Mouse (Mus musculus) C2C12 (cell line): ENCODE data around the gene Trmt2a. TPM values are rescaled to one million over a fixed set of nuclear protein-coding genes. Genes with fewer than 3 reads are reported as not detected.

ENCODE experiments used
- H3K27me3 ChIP-seq: one replicate; pipeline ENCODE4 v1.6.1; 2011; ENCODE audit not compliant: control insufficient read depth, insufficient read depth, insufficient read length
- H3K36me3 ChIP-seq: one replicate; pipeline ENCODE4 v1.6.1; 2011; ENCODE audit not compliant: control insufficient read depth, insufficient read depth
- H3K4me3 ChIP-seq: one replicate; pipeline ENCODE4 v1.5.1; 2011; ENCODE audit warnings: mild to moderate bottlenecking, control low read depth; ENCODE audit not compliant: poor library complexity, insufficient read depth, severe bottlenecking
- H3K79me2 ChIP-seq: one replicate; pipeline ENCODE4 v1.6.1; 2011; ENCODE audit not compliant: control insufficient read depth, insufficient read depth
- H3K79me3 ChIP-seq: one replicate; pipeline ENCODE4 v1.6.1; 2011; ENCODE audit warnings: low read depth, control low read depth
- H3ac ChIP-seq: one replicate; pipeline ENCODE3; 2011; ENCODE audit warnings: low read depth; ENCODE audit not compliant: control insufficient read depth, insufficient read length
- CEBPB ChIP-seq: IDR thresholded peaks from one replicate; pipeline ENCODE4 v1.6.1; 2011; ENCODE audit warnings: low read depth, mild to moderate bottlenecking, control low read depth, moderate library complexity
- CTCF ChIP-seq: IDR thresholded peaks from one replicate; pipeline ENCODE4 v1.5.1; 2011; ENCODE audit not compliant: control insufficient read depth, insufficient read depth, insufficient read length
- FOSL1 ChIP-seq: IDR thresholded peaks from one replicate; pipeline ENCODE4 v1.8.0; 2011; ENCODE audit warnings: mild to moderate bottlenecking, low read length; ENCODE audit not compliant: poor library complexity, insufficient read depth, severe bottlenecking
- MAX ChIP-seq: IDR thresholded peaks from one replicate; pipeline ENCODE4 v1.6.1; 2011; ENCODE audit warnings: mild to moderate bottlenecking, control low read depth
- MYOD1 ChIP-seq: IDR thresholded peaks from one replicate; pipeline ENCODE4 v1.6.1; 2011; ENCODE audit warnings: low read depth; ENCODE audit not compliant: control insufficient read depth, insufficient read length
- MYOG ChIP-seq: IDR thresholded peaks from one replicate; pipeline ENCODE4 v1.6.1; 2011; ENCODE audit not compliant: control insufficient read depth, insufficient read length; ENCODE audit errors: extremely low read depth
- USF1 ChIP-seq: IDR thresholded peaks from one replicate; pipeline ENCODE4 v1.6.1; 2011; ENCODE audit warnings: low read depth, mild to moderate bottlenecking, control low read depth, moderate library complexity
- polyA plus RNA-seq: library from polyadenylated mRNA; unstranded; fragments of >200 nt; fragmentation: generic; extraction: Trizol; gene quantifications from one replicate; pipeline ENCODE4 v1.2.1, GENCODE M21; 2012; ENCODE audit warnings: missing spikeins

Gene Trmt2a
- polyA plus RNA-seq, 1 experiment = 79.2 TPM

DNA sequence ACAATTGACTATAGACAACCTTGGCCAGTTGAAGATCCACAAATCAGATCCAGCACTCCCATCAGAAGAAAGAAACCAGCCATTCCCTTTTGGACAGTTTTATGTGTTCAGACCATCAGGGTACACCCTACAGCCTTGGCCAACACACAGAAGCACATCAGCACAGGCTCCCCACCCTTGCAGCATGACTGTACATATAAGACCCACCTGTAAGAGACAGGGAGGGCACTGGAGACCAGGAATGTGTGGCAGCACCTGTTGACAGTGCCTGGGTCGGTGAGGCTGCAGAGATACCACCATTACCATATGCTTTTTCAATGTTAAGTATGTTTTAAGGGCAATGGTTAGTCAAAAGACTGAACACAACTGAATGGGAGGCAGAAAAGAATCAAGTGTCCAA is 5.4 kb downstream of the Trmt2a start:
- no peak overlapping the region for H3K4me3 ChIP-seq
- peaks cover 18% of the 10 kb centered on the region for H3K79me3 ChIP-seq
- H3ac ChIP-seq = no peak overlapping the region
- peaks cover 91% of the 10 kb centered on the region for H3K36me3 ChIP-seq
- no peak for TF ChIP-seq CEBPB
- peaks cover 37% of the 10 kb centered on the region for H3K79me2 ChIP-seq
- no peaks in the 10 kb centered on the region for H3K27me3 ChIP-seq

DNA sequence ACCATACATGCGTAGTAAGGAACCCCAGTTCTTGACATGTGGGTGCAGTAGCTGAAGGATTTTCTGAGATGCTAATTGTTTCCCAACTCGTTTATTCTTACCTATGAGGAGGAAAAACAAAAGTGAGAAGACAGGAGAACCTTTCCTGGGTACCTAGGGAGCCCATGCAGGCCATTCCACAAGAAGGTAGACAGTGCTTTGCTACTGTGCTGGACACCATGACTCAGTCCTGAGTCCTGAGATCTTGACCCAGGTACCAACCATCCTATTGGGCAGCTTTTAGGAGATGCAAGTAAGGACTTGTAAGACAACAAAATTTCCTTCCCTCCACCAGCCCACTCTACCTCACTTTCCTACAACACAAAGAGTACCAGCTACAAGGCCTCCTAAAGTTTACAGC is 9.7 kb downstream of the Trmt2a start, which contains the start of gene Gm49776:
Gene Gm49776 (minus strand): TSS at position 101 of the 400 bp plus-strand sequence.
- Histone ChIP-seq H3K36me3 (peaks cover 96% of the 10 kb centered on the region), H3ac (no peak within 1 kb of the TSS), H3K27me3 (no peaks in the 10 kb centered on the region), H3K4me3 (no peak within 1 kb of the TSS), H3K79me3 (peaks cover 13% of the 10 kb centered on the region), H3K79me2 (peaks cover 20% of the 10 kb centered on the region)
- TF ChIP-seq MAX = no peak

- no peak for TF ChIP-seq CTCF
- no peak for TF ChIP-seq FOSL1
- TF ChIP-seq MYOD1 = no peak
- TF ChIP-seq CEBPB = no peak
- TF ChIP-seq MYOG = no peak
- TF ChIP-seq USF1 = no peak
- TF ChIP-seq MAX = no peak
- no peaks in the 10 kb centered on the region for H3K27me3 ChIP-seq
- peaks cover 94% of the 10 kb centered on the region for H3K36me3 ChIP-seq
- peaks cover 76% of the 10 kb centered on the region for H3K79me2 ChIP-seq
- H3K79me3 ChIP-seq = peaks cover 35% of the 10 kb centered on the region
- H3ac ChIP-seq = no peak overlapping the region
- H3K4me3 ChIP-seq = no peak overlapping the region
Measured at GRCm38 (mm10) chr16:18265024-18265423, 16.5 kb downstream of the Trmt2a start.

GRCm38 (mm10) chr16:18268182-18268581 is 19.7 kb downstream of the Trmt2a start:
- Histone ChIP-seq H3K27me3 (no peaks in the 10 kb centered on the region), H3K4me3 (no peak overlapping the region), H3K79me3 (peaks cover 29% of the 10 kb centered on the region), H3K36me3 (peaks cover 96% of the 10 kb centered on the region), H3ac (no peak overlapping the region), H3K79me2 (peaks cover 67% of the 10 kb centered on the region)
- no peak for TF ChIP-seq MYOG
- no peak for TF ChIP-seq USF1
- TF ChIP-seq FOSL1 = no peak
- TF ChIP-seq MAX = no peak
- TF ChIP-seq MYOD1 = no peak
- TF ChIP-seq CTCF = no peak
- TF ChIP-seq CEBPB = no peak

DNA sequence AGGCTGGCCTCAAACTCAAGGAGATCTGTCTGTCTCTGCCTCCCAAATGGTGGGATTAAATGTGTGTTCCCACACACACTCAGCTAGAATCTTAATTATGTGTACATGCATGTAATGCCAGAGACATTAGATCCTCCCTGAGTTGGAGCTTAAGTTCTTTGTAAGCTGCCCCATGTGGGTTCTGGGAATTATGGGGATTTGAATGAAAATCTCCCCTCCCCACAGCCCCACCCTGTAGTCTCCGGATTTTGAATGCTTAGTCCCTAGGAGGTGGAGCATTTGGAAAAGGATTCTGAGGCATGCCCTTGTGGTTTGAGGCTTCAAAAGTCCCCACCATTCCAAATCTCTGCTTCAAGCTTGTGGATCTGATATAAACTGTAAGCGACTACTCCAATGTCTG is 26.7 kb downstream of the Trmt2a start:
- Histone ChIP-seq H3K27me3 (no peaks in the 10 kb centered on the region), H3K4me3 (no peak overlapping the region)

DNA sequence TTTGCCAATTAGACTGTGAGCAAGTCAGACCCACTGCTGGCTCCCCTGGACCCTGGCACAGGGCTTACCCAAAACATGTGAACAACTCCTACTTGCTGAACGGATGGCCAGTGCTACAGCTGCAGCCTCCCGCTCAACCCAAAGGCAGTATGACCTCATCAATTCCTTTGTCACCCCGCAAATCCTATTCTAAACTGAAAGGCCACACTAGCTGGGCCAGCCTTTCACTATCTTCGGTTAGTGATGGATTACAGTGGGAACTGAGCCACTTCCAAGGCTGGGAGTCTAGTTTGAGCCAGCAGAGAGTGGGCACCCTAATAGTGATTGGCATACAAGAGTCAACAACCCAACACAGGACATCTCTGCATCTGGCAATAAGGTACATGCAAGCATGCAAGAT is 39.7 kb downstream of the Trmt2a start:
- Histone ChIP-seq H3K27me3 (no peaks in the 10 kb centered on the region), H3K36me3 (peaks cover 36% of the 10 kb centered on the region), H3ac (peak overlapping the region; percentile 87), H3K79me3 (peaks cover 46% of the 10 kb centered on the region), H3K79me2 (peaks cover 57% of the 10 kb centered on the region), H3K4me3 (peak overlapping the region; percentile 87)
- TF ChIP-seq FOSL1 (no peak), CTCF (no peak), CEBPB (no peak), MAX (no peak), MYOD1 (no peak), USF1 (no peak), MYOG (no peak)

More for the DNA sequence above, 26.7 kb downstream of the Trmt2a start:
- Histone ChIP-seq H3K79me3 (peaks cover 30% of the 10 kb centered on the region), H3ac (no peak overlapping the region), H3K79me2 (peaks cover 37% of the 10 kb centered on the region), H3K36me3 (peaks cover 94% of the 10 kb centered on the region)
- TF ChIP-seq MYOG = no peak
- no peak for TF ChIP-seq MAX

GRCm38 (mm10) chr16:18288581-18289061 is 40.1 kb downstream of the Trmt2a start:
- Histone ChIP-seq H3K36me3 (peaks cover 31% of the 10 kb centered on the region), H3K4me3 (peak overlapping the region; percentile 87), H3ac (peak overlapping the region; percentile 87), H3K79me3 (peaks cover 46% of the 10 kb centered on the region), H3K27me3 (no peaks in the 10 kb centered on the region), H3K79me2 (peaks cover 53% of the 10 kb centered on the region)
- TF ChIP-seq CTCF (no peak), USF1 (no peak), MYOG (no peak), MAX (no peak), CEBPB (no peak), MYOD1 (no peak), FOSL1 (no peak)
